Mouse (Mus musculus): ENCODE results near the gene Gm20605.

Gene Gm20605

GRCm38 (mm10) chr5:137628498-137629305 lies at the start of gene Gm20605, which contains the start of the genes Fbxo24 and Lrch4:
Gm20605 (plus strand) TSS chr5:137629175.
Fbxo24 (minus strand) TSS chr5:137629002.
Lrch4 (plus strand) TSS chr5:137629121.
- peak; percentile 100 for DNase-seq (ENCODE audit: low read depth, low spot score)

- no peak for DNase-seq (ENCODE audit: low read depth, low spot score)
Observed at GRCm38 (mm10) chr5:137580246-137580645, 48.7 kb upstream of the Gm20605 start.

GRCm38 (mm10) chr5:137582702-137583101 lies 46.3 kb upstream of the Gm20605 start:
- no peak for DNase-seq (ENCODE audit: low read depth, low spot score)

GRCm38 (mm10) chr5:137583670-137584169 lies 45.3 kb upstream of the Gm20605 start:
- DNase-seq (ENCODE audit: low read depth, low spot score), result peak; percentile 78

- no peak for DNase-seq (ENCODE audit: low read depth, low spot score)
Observed at GRCm38 (mm10) chr5:137584976-137585375, 44.0 kb upstream of the Gm20605 start.

- no peak for DNase-seq (ENCODE audit: low read depth, low spot score)
Observed at GRCm38 (mm10) chr5:137590507-137590906, 38.5 kb upstream of the Gm20605 start.

- DNase-seq (ENCODE audit: low read depth, low spot score), result no peak
Observed at GRCm38 (mm10) chr5:137595921-137596320, 33.1 kb upstream of the Gm20605 start.

GRCm38 (mm10) chr5:137596601-137597261 lies 32.2 kb upstream of the Gm20605 start:
- DNase-seq (ENCODE audit: low read depth, low spot score), result no peak

GRCm38 (mm10) chr5:137597625-137598024 lies 31.4 kb upstream of the Gm20605 start:
- DNase-seq (ENCODE audit: low read depth, low spot score), result no peak

GRCm38 (mm10) chr5:137598100-137598826 lies 30.7 kb upstream of the Gm20605 start:
- DNase-seq (ENCODE audit: low read depth, low spot score), result no peak

GRCm38 (mm10) chr5:137599600-137599999 lies 29.4 kb upstream of the Gm20605 start:
- DNase-seq (ENCODE audit: low read depth, low spot score), result no peak

- DNase-seq (ENCODE audit: low read depth, low spot score), result no peak
Observed at GRCm38 (mm10) chr5:137600281-137600618, 28.7 kb upstream of the Gm20605 start.

- peak; percentile 98 for DNase-seq (ENCODE audit: low read depth, low spot score)
Observed at GRCm38 (mm10) chr5:137600619-137601364, 28.2 kb upstream of the Gm20605 start, which contains the start of gene Mospd3. Mospd3 (minus strand) TSS chr5:137601058.

- DNase-seq (ENCODE audit: low read depth, low spot score), result no peak
Observed at GRCm38 (mm10) chr5:137601365-137601729, 27.6 kb upstream of the Gm20605 start.

GRCm38 (mm10) chr5:137607860-137608653 lies 20.9 kb upstream of the Gm20605 start:
- DNase-seq (ENCODE audit: low read depth, low spot score), result no peak

GRCm38 (mm10) chr5:137608654-137609190 lies 20.3 kb upstream of the Gm20605 start:
- DNase-seq (ENCODE audit: low read depth, low spot score), result no peak

GRCm38 (mm10) chr5:137609292-137609691 lies 19.7 kb upstream of the Gm20605 start:
- DNase-seq (ENCODE audit: low read depth, low spot score), result no peak

GRCm38 (mm10) chr5:137610056-137610455 lies 18.9 kb upstream of the Gm20605 start:
- DNase-seq (ENCODE audit: low read depth, low spot score), result no peak

GRCm38 (mm10) chr5:137610548-137611244 lies 18.3 kb upstream of the Gm20605 start:
- DNase-seq (ENCODE audit: low read depth, low spot score), result no peak

- no peak for DNase-seq (ENCODE audit: low read depth, low spot score)
Observed at GRCm38 (mm10) chr5:137611245-137611602, 17.8 kb upstream of the Gm20605 start.

Data from brain, embryonic 18.5 days (tissue).